Mouse (Mus musculus): Measurements from ENCODE around the gene Rlf.
"Not testable (repeated sequence)": the region's sequence is repeated elsewhere in the genome, so short reads cannot be mapped to it uniquely, and the experiment has no call there.

Gene Rlf

DNA sequence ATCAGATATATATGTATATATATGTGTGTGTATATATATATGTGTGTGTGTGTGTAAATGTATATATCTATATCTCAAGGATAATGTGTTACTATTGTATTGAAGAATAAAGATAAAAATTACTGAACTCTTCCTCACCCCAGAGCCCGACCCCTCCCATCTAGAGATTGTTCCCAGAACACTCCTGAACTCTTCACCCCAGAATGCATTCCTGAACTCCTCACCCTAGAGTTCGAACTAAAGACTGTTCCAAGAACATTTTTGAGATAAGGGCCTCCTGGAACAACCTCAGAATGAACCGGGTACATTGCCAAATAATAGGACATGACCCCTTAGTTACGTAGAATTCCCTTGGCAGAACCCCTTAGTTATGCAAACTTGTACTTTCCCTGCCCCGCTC is 48.2 kb downstream of the Rlf start:
- not testable (repeated sequence) for DNase-seq (ENCODE audit: low read depth in 1 of 2, low spot score in 2 of 2)

GRCm38 (mm10) chr4:121163501-121164030 is 51.3 kb downstream of the Rlf start:
- DNase-seq (ENCODE audit: low read depth in 1 of 2, low spot score in 2 of 2), result no peak

GRCm38 (mm10) chr4:121109126-121109525 is 105.8 kb downstream of the Rlf start, which contains the start of gene Tmco2:
Gene Tmco2 (minus strand): TSS chr4:121109226.
- no peak for DNase-seq (ENCODE audit: low read depth in 1 of 2, low spot score in 2 of 2)

- DNase-seq (ENCODE audit: low read depth in 1 of 2, low spot score in 2 of 2), result no peak
Observed at GRCm38 (mm10) chr4:121103304-121103703, 111.6 kb downstream of the Rlf start.

DNA sequence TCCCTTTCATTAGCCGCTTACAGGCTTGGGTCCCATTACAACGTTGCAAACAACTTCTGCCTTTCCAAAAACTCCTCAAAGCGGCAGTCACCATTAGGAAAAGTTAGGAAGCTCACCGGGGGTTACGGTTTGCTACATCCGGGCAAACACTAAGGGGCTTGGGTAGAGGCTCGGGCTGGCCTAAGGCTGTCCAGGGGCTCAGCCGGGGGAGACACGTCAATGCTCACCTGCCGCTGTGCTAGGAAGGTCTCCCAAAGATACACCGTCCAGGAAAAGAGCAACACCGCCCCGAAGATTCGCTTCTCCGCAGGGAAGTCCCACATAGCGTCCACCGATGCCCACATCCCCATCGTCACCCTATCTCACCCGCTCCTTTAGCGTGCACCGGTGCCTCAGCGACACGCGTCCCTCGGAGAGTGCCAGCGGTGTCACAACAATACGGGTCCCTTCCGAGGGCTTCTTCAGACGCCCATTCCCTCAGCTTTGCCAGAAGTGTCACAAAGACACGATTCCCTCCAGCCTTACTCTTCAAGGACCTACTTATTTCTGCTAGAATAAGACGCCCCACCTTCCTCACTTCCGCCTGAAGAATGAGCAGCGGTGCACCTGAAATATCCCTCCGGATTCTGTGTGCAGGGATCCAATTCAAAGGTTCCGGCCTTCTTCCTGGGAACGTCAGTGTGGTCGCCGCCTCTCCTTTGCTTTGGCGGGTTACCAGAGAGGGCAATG is 117.1 kb downstream of the Rlf start, which contains the start of gene Zmpste24:
Gene Zmpste24, minus strand, starts transcription at position 592 of the 729 bp plus-strand sequence.
- DNase-seq (ENCODE audit: low read depth in 1 of 2, low spot score in 2 of 2), result peak; percentile 42 to 58

Data from monocyte, adult 2 months (primary cell).